Mouse (Mus musculus) pancreas, adult 10 weeks (tissue): Measurements from ENCODE around the gene Mdn1. TPM values are rescaled to one million over a fixed set of nuclear protein-coding genes. Genes with fewer than 3 reads are reported as not detected.

Experiments
- polyA plus RNA-seq: library from polyadenylated mRNA; stranded (reverse); fragments of 350-450 nt; fragmentation: Illumina TruSeq; extraction: RNeasy Lipid Tissue Mini Kit (QIAGEN cat#74804); gene quantifications from one replicate; pipeline ENCODE4 v1.2.3, GENCODE M21; 2015; ENCODE audit warnings: low read depth, low replicate concordance; ENCODE audit not compliant: insufficient read depth

Mdn1 gene
- 5.1 TPM for polyA plus RNA-seq

DNA sequence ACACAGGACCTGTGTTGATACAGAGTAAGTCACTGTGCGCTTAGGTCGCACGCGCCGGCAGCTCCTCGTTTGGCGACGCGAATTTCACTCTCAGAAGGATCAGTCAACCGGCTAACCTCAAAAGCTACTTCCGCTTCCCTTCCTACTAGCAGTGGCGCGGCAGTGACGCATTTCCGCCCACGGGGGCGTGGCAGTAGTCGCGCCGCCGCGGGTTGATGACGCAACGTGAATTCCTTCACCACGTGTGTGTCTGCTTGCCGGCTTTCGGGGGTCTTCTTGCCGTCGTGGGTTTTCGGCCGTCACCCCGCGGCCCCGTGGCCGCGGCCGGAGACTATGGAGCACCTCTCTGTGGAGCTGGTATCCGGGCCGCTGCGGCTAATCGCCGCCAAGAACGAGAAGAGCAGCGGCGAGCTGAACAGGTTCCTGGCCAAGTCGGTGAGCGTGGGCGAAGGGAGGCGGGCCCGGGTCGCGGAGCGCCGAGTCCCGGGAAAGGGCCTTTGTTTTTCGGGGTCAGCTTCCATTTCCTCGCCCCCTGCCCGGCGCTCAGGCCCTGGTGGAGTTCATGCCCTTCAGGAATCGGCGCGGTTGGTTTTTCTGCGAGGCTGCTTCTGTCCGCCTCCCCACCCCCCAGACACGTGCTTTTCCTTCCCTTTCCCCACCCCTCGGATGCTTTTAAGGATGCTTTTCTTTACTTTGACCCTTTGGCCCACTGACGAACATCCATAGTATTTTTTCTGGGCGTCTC, at the start of gene Mdn1:
Mdn1 (plus strand) TSS at position 202 of the 745 bp plus-strand sequence.

DNA sequence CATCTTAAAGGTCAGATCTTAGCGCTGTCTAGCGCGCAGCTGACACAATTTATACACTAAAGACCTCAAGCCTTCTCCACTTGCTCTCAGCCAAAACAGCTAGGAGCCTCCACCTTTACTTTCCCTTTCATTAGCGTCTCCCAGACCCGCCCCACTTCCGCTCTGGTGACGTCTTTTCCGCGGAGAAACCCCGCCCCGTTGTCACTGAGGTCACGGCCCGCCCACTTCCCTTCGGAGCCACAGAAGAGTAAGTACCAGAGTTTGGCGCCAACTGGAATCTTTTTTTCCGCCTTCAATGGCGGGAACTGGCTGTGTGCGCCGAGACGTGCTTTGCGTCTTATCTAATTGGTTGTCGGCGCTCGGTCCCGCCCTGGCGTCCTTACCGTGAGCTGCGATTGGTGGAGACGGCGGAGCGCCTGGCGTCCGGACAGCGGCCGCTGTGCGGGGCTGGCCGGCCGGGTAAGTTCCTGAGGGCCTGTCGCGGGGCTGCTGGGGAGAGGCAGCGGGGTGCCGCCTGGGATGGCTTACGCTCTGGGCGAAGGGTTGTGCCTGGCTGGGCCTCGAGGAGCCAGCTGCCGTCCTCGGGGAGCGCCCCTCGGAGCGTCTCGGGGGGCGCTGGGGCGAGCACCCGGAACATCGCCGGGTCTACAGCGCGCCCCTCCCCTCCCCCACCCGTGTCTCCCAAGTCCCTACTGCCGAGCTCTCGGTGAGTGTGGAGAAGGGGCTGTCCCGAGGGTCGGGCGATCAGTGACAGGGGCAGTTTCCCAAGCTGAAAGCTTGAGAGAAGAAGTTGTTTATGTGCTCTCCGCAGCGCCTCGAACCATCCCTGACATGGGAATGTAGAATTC, 41.7 kb upstream of the Mdn1 start, which contains the start of gene Casp8ap2:
Casp8ap2 (plus strand) TSS at position 418 of the 848 bp plus-strand sequence.

DNA sequence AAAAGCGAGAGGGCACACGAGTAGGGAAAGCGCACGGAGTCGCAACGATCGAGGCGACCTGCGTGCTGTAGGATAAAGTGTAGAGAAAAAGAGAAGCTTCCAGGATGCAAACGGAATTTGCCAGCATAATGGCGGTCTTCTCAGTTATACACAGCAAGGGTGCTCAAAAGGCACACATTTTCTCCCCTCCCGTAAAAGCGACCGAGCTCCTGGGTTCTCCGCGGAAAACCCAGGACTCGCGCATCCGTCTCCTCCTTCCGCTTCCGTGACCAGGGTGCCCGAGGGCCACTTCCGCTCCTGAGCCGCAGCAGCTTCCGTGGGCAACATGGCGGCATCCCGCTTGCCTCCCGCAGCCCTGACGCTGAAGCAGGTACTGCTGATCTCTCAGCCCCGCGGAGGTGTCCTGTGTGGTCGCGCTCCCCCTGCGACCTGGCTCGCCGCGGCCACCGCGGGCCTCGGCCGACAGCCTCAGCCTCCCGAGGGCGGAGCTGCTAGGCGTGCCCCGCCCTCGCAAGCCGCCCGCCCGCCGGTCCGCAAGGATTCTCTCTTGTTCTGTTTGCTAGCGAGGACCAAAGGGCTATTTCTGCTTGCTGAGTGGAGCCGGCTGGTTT, 143.2 kb downstream of the Mdn1 start, which contains the start of gene Lyrm2:
Lyrm2 (plus strand) TSS at position 288 of the 611 bp plus-strand sequence.

Other genes with a start within 250 kb of the Mdn1 start
- gene Gja10, start 54.4 kb upstream of the Mdn1 start, polyA plus RNA-seq, result not detected
- gene Casp8ap2, start 41.7 kb upstream of the Mdn1 start, polyA plus RNA-seq, result 2.1 TPM
- 16.5 TPM for gene Lyrm2, start 143.1 kb downstream of the Mdn1 start, polyA plus RNA-seq